Mouse (Mus musculus): ENCODE results near the gene Pigf. TPM values are rescaled to one million over a fixed set of nuclear protein-coding genes. Genes with fewer than 3 reads are reported as not detected.

Pigf gene
- polyA plus RNA-seq, 1 experiment from 2014 or later: 51.8 TPM

DNA sequence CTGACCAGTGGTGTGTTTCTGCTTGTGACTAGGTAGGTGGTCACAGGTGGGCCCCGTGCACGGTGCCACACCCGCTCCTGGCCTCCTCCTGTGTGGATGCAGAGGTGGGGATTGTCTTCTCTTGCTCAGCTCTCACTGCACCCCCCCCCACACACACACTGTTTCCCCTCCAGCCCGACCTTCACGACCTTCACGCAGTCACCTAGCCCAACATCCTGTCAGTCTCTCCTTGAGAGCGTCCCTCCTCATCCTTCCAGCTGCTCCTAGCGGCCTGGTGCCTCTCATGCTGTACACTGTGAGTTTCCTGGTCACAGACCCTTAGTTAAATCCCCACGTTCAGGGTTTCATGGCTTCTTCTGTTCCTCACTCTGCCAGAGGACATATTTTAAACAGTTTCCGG, 48.8 kb downstream of the Pigf start:
- no peaks in the 10 kb centered on the region for H3K27me3 ChIP-seq (ENCODE audit: control insufficient read depth, insufficient read depth, low read length)
- no peak for ATAC-seq (ENCODE audit: insufficient read depth, low FRiP score)
- H3K36me3 ChIP-seq (ENCODE audit: control insufficient read depth, insufficient read depth, low read length): no peaks in the 10 kb centered on the region
- no peaks in the 10 kb centered on the region for H3K9me3 ChIP-seq (replicated peaks; ENCODE audit: control insufficient read depth, low read length)
- WGBS: 73% methylated on average over 10 of the region's 10 CpGs
- no peak overlapping the region for H3K4me2 ChIP-seq (ENCODE audit: low read depth, low read length)
- H3K4me1 ChIP-seq (ENCODE audit: control insufficient read depth, insufficient read depth, low read length): no peaks in the 10 kb centered on the region
- no peak overlapping the region for H3K27ac ChIP-seq (ENCODE audit: low read length)
- H3K4me3 ChIP-seq (replicated peaks; ENCODE audit: low read length): no peak overlapping the region
- no peak overlapping the region for H3K9ac ChIP-seq (ENCODE audit: low read length)

DNA sequence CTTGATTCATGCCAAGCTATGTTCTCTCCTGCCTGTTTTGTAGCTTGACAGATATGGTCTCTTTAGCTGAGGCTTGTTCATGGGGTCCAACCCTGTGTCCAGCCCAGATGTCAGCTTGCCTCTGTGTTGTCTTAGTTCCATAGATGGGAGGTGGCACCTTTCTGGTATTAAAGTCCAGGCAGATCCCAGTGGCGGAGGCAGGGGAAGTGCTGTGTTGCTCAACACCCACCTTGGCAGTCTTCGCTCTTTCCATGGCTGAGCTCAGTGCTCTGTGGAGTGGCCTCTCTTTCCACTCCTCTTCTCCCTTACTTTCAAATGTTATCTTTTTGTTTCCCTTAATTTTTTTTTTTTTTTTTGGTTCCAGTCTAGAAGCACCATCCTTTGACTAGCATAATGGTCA, 52.1 kb downstream of the Pigf start:
- Histone ChIP-seq H3K36me3 (ENCODE audit: control insufficient read depth, insufficient read depth, low read length) (no peaks in the 10 kb centered on the region), H3K9ac (ENCODE audit: low read length) (no peak overlapping the region), H3K27ac (ENCODE audit: low read length) (no peak overlapping the region), H3K9me3 (replicated peaks; ENCODE audit: control insufficient read depth, low read length) (no peaks in the 10 kb centered on the region), H3K27me3 (ENCODE audit: control insufficient read depth, insufficient read depth, low read length) (no peaks in the 10 kb centered on the region), H3K4me2 (ENCODE audit: low read depth, low read length) (no peak overlapping the region), H3K4me3 (replicated peaks; ENCODE audit: low read length) (no peak overlapping the region), H3K4me1 (ENCODE audit: control insufficient read depth, insufficient read depth, low read length) (no peaks in the 10 kb centered on the region)
- WGBS: 95% methylated on average over 2 of the region's 2 CpGs
- ATAC-seq (ENCODE audit: insufficient read depth, low FRiP score): no peak

DNA sequence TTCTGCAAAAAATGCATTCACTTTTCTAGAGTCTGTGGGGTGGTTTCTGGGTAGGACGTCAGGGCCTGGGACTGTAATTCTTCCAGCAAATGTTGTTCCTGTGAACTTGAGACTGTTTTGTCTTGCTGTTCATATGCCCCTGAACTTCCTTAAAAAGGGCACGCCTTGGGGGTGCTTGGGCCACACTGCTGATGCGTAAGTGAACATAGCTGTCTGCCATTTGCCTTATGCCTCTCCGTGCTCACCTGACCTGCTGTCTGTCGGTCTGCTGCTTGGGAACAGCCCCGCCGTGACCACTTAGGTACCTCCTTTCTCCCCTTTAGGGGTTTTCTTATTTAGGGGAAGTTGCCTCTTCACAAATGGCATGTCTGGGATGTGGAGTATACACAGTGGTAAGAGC, 53.3 kb downstream of the Pigf start:
- Histone ChIP-seq H3K9ac (ENCODE audit: low read length) (no peak overlapping the region), H3K27ac (ENCODE audit: low read length) (no peak overlapping the region), H3K4me1 (ENCODE audit: control insufficient read depth, insufficient read depth, low read length) (peaks cover 6% of the 10 kb centered on the region; the same call in 1 of the 2 replicates), H3K4me2 (ENCODE audit: low read depth, low read length) (no peak overlapping the region), H3K27me3 (ENCODE audit: control insufficient read depth, insufficient read depth, low read length) (no peaks in the 10 kb centered on the region), H3K4me3 (replicated peaks; ENCODE audit: low read length) (no peak overlapping the region), H3K9me3 (replicated peaks; ENCODE audit: control insufficient read depth, low read length) (no peaks in the 10 kb centered on the region), H3K36me3 (ENCODE audit: control insufficient read depth, insufficient read depth, low read length) (no peaks in the 10 kb centered on the region)
- no peak for ATAC-seq (ENCODE audit: insufficient read depth, low FRiP score)
- whole genome bisulfite sequencing: 83% methylated on average over 7 of the region's 7 CpGs

DNA sequence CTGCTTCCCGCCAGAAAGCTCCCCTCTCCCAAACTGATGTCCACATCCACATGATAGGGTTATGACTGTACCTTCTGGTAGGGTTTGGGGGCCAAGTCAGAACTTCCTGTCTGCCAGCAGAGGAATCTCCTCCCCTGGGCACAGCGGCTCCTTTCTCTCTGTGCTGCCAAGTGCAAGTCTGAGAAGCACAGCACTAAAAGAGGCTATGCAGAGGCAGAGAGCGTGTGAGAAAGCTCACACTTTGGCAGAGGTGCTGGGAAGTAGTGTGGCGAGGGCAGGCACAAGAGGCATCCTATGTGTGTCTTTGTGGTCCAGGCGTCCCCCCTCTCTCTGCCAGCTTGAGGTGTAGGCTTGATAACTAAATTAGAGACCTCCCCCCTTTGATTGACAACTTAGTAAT, 54.2 kb downstream of the Pigf start:
- 77% methylated on average over 5 of the region's 5 CpGs for WGBS
- H3K4me1 ChIP-seq (ENCODE audit: control insufficient read depth, insufficient read depth, low read length): peaks cover 6% of the 10 kb centered on the region; the same call in 1 of the 2 replicates
- H3K27ac ChIP-seq (ENCODE audit: low read length): no peak overlapping the region
- no peaks in the 10 kb centered on the region for H3K36me3 ChIP-seq (ENCODE audit: control insufficient read depth, insufficient read depth, low read length)
- H3K27me3 ChIP-seq (ENCODE audit: control insufficient read depth, insufficient read depth, low read length): no peaks in the 10 kb centered on the region
- H3K4me3 ChIP-seq (replicated peaks; ENCODE audit: low read length): no peak overlapping the region
- no peak overlapping the region for H3K9ac ChIP-seq (ENCODE audit: low read length)
- no peak for ATAC-seq (ENCODE audit: insufficient read depth, low FRiP score)
- H3K9me3 ChIP-seq (replicated peaks; ENCODE audit: control insufficient read depth, low read length): no peaks in the 10 kb centered on the region
- H3K4me2 ChIP-seq (ENCODE audit: low read depth, low read length): no peak overlapping the region

DNA sequence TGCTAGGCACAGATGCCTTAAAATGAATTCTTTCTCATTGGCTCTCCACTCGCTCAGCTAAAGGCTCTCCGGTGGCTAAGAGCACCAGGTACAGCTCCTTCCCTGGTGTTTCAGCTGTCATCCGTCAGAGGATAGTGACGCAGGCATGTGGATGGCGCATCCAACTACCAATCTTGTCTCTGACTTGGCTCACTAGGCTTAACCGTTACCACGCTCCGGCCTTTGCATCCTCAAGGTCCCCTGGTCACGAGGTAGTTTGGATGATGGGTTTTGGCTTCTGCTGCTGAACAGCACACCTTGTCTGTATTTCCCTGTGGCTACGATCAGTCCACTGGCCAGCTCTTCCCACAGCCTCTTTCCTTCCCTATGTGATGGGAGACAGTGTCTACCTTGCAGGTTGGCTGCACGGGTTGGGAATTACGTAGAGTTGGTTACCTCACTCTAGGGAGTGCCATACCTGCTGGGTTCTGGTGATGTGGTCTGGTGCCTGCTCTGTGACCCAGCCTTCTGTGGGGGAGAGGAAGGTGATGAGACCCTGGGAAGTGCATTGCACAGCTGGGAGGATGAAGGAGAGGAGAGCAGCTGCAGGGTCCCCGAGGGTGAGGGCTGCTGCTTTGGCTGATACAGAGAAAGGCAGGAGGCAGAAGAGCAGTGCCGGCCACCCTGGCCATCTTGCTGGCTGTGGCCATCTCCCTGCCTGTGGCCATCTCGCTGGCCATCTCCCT, 55.0 kb downstream of the Pigf start:
- 93% methylated on average over 15 of the region's 15 CpGs for WGBS
- H3K9me3 ChIP-seq (replicated peaks; ENCODE audit: control insufficient read depth, low read length): no peaks in the 10 kb centered on the region
- no peak overlapping the region for H3K4me3 ChIP-seq (replicated peaks; ENCODE audit: low read length)
- no peaks in the 10 kb centered on the region for H3K27me3 ChIP-seq (ENCODE audit: control insufficient read depth, insufficient read depth, low read length)
- no peak for ATAC-seq (ENCODE audit: insufficient read depth, low FRiP score)
- H3K9ac ChIP-seq (ENCODE audit: low read length): no peak overlapping the region
- no peak overlapping the region for H3K27ac ChIP-seq (ENCODE audit: low read length)
- H3K4me1 ChIP-seq (ENCODE audit: control insufficient read depth, insufficient read depth, low read length): peaks cover 11% of the 10 kb centered on the region
- H3K36me3 ChIP-seq (ENCODE audit: control insufficient read depth, insufficient read depth, low read length): no peaks in the 10 kb centered on the region
- no peak overlapping the region for H3K4me2 ChIP-seq (ENCODE audit: low read depth, low read length)

DNA sequence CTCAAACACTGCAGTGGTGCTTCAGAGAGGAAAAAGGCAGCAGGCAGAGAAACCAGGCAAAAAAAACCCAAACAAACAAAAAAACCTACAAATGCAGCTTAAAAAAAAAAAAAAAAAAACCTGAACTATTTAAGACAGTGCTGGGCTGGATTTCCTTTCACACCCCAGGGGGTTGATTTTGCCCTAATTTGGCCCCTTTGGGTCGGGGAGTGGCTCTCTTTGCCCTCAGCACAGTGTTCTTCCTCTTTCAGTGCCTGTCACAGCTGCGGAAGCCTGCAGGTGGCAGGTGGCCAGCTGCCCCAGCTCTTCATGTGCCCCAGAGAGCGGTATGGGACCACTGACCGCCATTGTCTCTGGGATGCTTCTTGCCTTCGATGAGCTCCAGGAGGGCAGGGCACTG, 55.6 kb downstream of the Pigf start:
- ATAC-seq (ENCODE audit: insufficient read depth, low FRiP score): no peak
- Histone ChIP-seq H3K9me3 (replicated peaks; ENCODE audit: control insufficient read depth, low read length) (no peaks in the 10 kb centered on the region), H3K36me3 (ENCODE audit: control insufficient read depth, insufficient read depth, low read length) (no peaks in the 10 kb centered on the region), H3K4me1 (ENCODE audit: control insufficient read depth, insufficient read depth, low read length) (peaks cover 17% of the 10 kb centered on the region), H3K9ac (ENCODE audit: low read length) (no peak overlapping the region), H3K4me2 (ENCODE audit: low read depth, low read length) (no peak overlapping the region), H3K27me3 (ENCODE audit: control insufficient read depth, insufficient read depth, low read length) (no peaks in the 10 kb centered on the region), H3K4me3 (replicated peaks; ENCODE audit: low read length) (no peak overlapping the region), H3K27ac (ENCODE audit: low read length) (no peak overlapping the region)
- 65% methylated on average over 5 of the region's 5 CpGs for WGBS

DNA sequence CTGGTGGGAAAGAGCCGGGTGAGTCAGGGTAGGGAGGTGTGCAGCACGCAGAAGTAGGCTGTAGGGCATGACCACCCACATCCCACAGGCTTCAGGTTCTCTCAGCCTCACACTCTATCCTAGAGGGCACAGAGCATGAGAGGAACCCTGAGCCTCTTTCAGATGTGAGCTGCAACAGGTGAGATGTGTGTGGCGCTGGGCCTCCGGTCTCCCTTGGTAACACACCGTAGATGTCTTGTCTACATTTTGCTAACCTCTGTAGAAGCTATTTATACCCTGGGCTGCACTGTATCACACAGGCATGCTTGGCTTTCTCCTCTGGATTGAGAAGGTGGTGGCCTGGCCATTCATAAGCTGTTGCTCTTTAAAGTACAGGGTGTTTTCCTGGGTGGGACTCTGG, 56.6 kb downstream of the Pigf start:
- Histone ChIP-seq H3K4me2 (ENCODE audit: low read depth, low read length) (no peak overlapping the region), H3K4me3 (replicated peaks; ENCODE audit: low read length) (no peak overlapping the region), H3K9me3 (replicated peaks; ENCODE audit: control insufficient read depth, low read length) (no peaks in the 10 kb centered on the region), H3K27me3 (ENCODE audit: control insufficient read depth, insufficient read depth, low read length) (no peaks in the 10 kb centered on the region), H3K36me3 (ENCODE audit: control insufficient read depth, insufficient read depth, low read length) (no peaks in the 10 kb centered on the region), H3K27ac (ENCODE audit: low read length) (no peak overlapping the region), H3K9ac (ENCODE audit: low read length) (no peak overlapping the region), H3K4me1 (ENCODE audit: control insufficient read depth, insufficient read depth, low read length) (peaks cover 20% of the 10 kb centered on the region)
- 88% methylated on average over 5 of the region's 5 CpGs for WGBS
- ATAC-seq (ENCODE audit: insufficient read depth, low FRiP score): no peak

DNA sequence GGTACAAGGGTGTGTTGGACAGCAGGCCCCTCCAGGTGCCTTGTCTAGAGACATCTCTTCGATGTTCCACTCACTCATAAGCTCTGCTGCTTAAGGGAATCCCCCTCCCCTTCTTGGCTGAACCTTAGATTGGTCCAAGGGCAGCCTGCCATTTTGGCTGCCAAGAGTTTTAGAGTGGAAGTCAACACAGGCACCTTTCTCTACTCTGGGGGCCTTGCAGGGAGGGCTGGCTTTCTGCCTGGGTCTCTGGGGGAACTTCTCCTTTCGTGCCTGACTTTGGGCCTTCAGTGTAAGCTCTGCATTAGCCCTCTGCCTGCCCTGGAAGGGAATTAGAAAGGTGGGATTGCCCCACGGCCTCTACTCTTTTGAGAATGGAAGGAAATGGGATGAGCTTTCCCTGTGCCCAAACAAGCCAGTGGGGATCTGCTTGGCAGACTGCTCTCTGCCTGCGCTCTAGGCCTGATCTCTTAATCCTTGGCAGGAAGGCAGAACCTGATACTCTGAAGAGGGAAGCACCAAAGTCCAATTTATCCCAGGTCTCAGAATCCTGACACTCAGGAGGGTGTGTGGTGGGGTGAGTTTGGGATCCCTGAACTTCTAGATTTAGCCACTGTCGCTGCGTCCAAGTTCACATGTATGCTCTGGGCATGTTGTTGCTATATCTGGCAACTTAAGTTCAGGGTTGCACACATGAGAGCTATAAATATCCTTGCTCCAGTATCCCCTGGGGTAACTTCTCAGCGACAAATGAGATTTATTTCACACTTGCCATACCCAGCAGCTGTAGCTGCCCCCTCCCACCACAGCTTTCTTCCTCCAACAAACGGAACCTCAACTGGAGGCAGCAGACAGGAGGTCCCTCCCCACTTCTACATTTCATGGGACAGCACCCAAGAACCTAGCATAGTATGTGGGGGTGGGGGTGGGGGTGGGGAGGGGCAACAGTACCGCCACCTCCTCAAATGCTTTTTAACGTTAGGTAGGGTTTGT, 57.4 kb downstream of the Pigf start:
- no peak for ATAC-seq (ENCODE audit: insufficient read depth, low FRiP score)
- no peak overlapping the region for H3K9ac ChIP-seq (ENCODE audit: low read length)
- H3K36me3 ChIP-seq (ENCODE audit: control insufficient read depth, insufficient read depth, low read length): no peaks in the 10 kb centered on the region
- no peak overlapping the region for H3K27ac ChIP-seq (ENCODE audit: low read length)
- H3K27me3 ChIP-seq (ENCODE audit: control insufficient read depth, insufficient read depth, low read length): no peaks in the 10 kb centered on the region
- H3K4me3 ChIP-seq (replicated peaks; ENCODE audit: low read length): no peak overlapping the region
- 74% methylated on average over 10 of the region's 10 CpGs for WGBS
- H3K4me2 ChIP-seq (ENCODE audit: low read depth, low read length): no peak overlapping the region
- peaks cover 20% of the 10 kb centered on the region for H3K4me1 ChIP-seq (ENCODE audit: control insufficient read depth, insufficient read depth, low read length)
- H3K9me3 ChIP-seq (replicated peaks; ENCODE audit: control insufficient read depth, low read length): no peaks in the 10 kb centered on the region

DNA sequence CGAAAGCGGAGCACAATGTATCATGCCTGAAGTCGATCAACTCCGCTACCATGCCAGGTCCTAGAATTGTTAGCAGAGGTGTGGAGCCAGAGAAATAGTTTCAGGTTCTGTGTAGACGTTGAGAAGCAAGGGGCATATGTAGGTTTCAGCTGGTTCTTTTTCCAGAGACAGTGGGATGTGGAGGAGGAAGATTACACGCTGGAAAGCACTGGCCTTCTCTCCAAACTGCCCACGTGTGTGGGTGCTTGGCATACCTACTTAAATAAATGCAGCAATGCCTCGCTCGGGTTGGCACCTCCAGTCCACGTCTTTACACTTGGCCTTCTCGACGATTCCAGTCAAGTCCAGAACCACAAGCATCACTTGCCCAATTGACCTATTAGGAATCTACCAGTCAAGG, 58.2 kb downstream of the Pigf start:
- Histone ChIP-seq H3K4me2 (ENCODE audit: low read depth, low read length) (no peak overlapping the region), H3K27me3 (ENCODE audit: control insufficient read depth, insufficient read depth, low read length) (no peaks in the 10 kb centered on the region), H3K9me3 (replicated peaks; ENCODE audit: control insufficient read depth, low read length) (no peaks in the 10 kb centered on the region), H3K4me3 (replicated peaks; ENCODE audit: low read length) (no peak overlapping the region), H3K27ac (ENCODE audit: low read length) (no peak overlapping the region), H3K4me1 (ENCODE audit: control insufficient read depth, insufficient read depth, low read length) (peaks cover 21% of the 10 kb centered on the region), H3K9ac (ENCODE audit: low read length) (no peak overlapping the region), H3K36me3 (ENCODE audit: control insufficient read depth, insufficient read depth, low read length) (no peaks in the 10 kb centered on the region)
- no peak for ATAC-seq (ENCODE audit: insufficient read depth, low FRiP score)
- WGBS: 91% methylated on average over 12 of the region's 12 CpGs
